Mouse (Mus musculus): ENCODE measurements around the gene Gjc1. TPM values are rescaled to one million over a fixed set of nuclear protein-coding genes. Genes with fewer than 3 reads are reported as not detected.
A peak's percentile ranks its signal among the peaks of the same experiment; 100 is the strongest.

Gjc1 gene
- polyA plus RNA-seq, 1 experiment from 2014 or later: 118 TPM

DNA sequence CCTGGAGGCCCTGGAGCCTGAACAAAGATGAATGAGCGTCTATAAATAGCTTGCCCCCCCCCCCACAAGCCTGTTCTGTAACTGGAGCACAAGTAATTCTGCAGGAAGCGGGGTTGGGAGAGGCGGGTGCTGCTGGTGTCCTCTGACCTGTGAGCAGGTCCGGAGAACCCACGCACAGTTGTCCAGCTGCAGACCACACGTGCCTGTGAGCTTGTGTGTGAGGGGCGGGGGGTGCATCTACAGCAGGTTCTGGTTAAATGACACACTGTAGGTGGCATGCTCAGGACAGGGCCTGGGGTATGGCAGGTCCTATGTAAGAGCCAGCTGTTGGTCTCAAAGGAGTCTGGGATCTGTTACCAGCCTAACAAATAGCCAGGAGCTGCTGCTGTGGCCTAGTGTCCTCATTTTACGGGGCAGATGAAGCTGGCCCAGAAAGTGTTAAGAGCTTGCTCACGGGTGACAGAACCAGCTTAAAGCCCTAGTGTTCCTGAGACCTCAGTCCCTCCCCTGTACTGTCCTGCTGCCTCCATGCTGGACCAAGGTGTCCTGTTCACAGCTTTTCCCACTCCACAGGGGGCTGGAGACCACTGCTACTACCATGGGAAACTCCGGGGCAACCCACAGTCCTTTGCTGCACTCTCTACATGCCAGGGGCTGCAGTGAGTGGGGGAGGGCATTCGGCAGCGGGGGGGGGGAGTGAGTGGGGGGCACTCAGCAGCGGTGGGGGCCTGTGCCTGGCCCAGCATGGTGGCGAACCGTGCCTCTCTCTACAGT lies 48.7 kb downstream of the Gjc1 start:
- WGBS: 22% methylated on average over 15 of the region's 15 CpGs
- H3K4me1 ChIP-seq (replicated peaks): peaks cover 51% of the 10 kb centered on the region
- H3K27ac ChIP-seq: peak overlapping the region; percentile 68
- 0 out of 2 replicates have a peak, but pooled peaks cover 5% of the 10 kb centered on the region for H3K27me3 ChIP-seq
- H3K9me3 ChIP-seq: no peaks in the 10 kb centered on the region
- no peak for ATAC-seq (ENCODE audit: insufficient number of reproducible peaks, insufficient read depth, low FRiP score, low TSS enrichment, low read depth)
- peak overlapping the region; percentile 14; the same call in 1 of the 2 replicates for H3K9ac ChIP-seq (replicated peaks)
- no peak overlapping the region for H3K4me3 ChIP-seq (replicated peaks)
- H3K4me2 ChIP-seq: 0 out of 2 replicates have a peak overlapping the region, but pooled peaks have one; percentile 6
- H3K36me3 ChIP-seq: peaks cover 1% of the 10 kb centered on the region

- peak overlapping the region; percentile 68; the same call in 1 of the 2 replicates for H3K27ac ChIP-seq
- no peak overlapping the region for H3K4me3 ChIP-seq (replicated peaks)
- H3K4me1 ChIP-seq (replicated peaks): peaks cover 44% of the 10 kb centered on the region
- H3K36me3 ChIP-seq: no peaks in the 10 kb centered on the region
- WGBS: 78% methylated on average over 12 of the region's 12 CpGs
- no peak overlapping the region for H3K4me2 ChIP-seq
- no peak for ATAC-seq (ENCODE audit: insufficient number of reproducible peaks, insufficient read depth, low FRiP score, low TSS enrichment, low read depth)
- H3K9me3 ChIP-seq: no peaks in the 10 kb centered on the region
- H3K9ac ChIP-seq (replicated peaks): peak overlapping the region; percentile 14; the same call in 1 of the 2 replicates
- H3K27me3 ChIP-seq: 0 out of 2 replicates have a peak, but pooled peaks cover 6% of the 10 kb centered on the region
Measured at GRCm38 (mm10) chr11:102769993-102770661, 49.4 kb downstream of the Gjc1 start.

GRCm38 (mm10) chr11:102769141-102769540 lies 50.4 kb downstream of the Gjc1 start:
- H3K4me2 ChIP-seq: no peak overlapping the region
- WGBS: 81% methylated on average over 6 of the region's 6 CpGs
- no peaks in the 10 kb centered on the region for H3K9me3 ChIP-seq
- no peak overlapping the region for H3K27ac ChIP-seq
- H3K9ac ChIP-seq (replicated peaks): no peak overlapping the region
- no peak for ATAC-seq (ENCODE audit: insufficient number of reproducible peaks, insufficient read depth, low FRiP score, low TSS enrichment, low read depth)
- no peak overlapping the region for H3K4me3 ChIP-seq (replicated peaks)
- peaks cover 42% of the 10 kb centered on the region for H3K4me1 ChIP-seq (replicated peaks)
- H3K27me3 ChIP-seq: peaks cover 13% of the 10 kb centered on the region; the same call in 1 of the 2 replicates
- H3K36me3 ChIP-seq: no peaks in the 10 kb centered on the region

DNA sequence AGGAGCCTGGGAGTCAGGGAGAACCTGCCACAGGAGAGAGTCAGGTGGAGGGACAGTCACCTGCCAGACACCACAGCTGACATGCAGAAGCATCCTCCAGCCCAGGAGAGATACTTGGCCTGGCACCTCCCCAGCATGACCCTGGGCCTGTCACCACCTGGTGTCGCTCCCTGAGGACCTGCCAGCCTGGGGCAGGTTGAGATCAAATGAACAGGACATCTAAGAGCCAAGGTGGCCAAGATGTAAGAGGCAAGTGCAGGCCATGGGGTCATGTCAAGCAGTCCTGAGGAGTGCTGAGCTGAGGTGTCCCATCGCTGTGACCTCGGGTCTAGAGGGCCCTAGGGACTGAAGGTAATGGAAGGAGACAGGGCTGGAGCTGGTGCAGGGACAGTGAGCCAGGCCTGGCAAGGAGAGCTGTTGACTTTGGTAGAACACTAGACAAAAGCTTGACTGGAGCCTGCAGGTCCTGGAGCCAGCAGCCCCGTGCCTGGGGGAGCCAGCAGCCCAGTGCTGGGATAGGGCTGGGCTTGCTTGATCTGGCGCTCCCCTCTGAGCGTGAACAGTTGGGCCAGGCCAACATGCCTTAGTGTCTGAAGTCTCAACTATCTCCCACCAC lies 52.3 kb downstream of the Gjc1 start:
- ATAC-seq (ENCODE audit: insufficient number of reproducible peaks, insufficient read depth, low FRiP score, low TSS enrichment, low read depth): no peak
- Histone ChIP-seq H3K9ac (replicated peaks) (no peak overlapping the region), H3K4me1 (replicated peaks) (peaks cover 29% of the 10 kb centered on the region), H3K9me3 (no peaks in the 10 kb centered on the region), H3K27ac (no peak overlapping the region), H3K36me3 (no peaks in the 10 kb centered on the region), H3K27me3 (peaks cover 29% of the 10 kb centered on the region), H3K4me2 (no peak overlapping the region), H3K4me3 (replicated peaks) (no peak overlapping the region)
- 47% methylated on average over 6 of the region's 6 CpGs for WGBS

DNA sequence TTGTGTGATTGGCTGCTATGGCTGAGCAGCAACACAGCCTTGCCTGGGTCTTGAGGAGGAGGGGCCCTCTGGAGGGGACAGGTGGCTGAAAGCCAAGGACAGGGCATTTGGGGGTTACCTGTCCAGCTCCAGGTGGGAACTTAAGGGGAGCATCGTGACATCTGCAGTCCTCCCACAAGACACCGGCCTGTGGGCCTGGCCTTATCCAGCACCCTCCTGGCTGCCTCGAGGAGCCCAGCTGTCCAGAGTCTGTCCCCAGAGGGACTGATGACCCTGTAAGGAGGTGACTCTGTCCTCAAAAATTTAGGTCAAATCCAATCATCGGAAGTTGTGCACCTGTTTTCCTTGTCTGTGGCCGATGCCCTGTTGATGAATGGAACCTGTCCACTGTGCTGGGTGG lies 54.1 kb downstream of the Gjc1 start:
- H3K36me3 ChIP-seq: no peaks in the 10 kb centered on the region
- H3K27me3 ChIP-seq: peaks cover 43% of the 10 kb centered on the region
- peaks cover 23% of the 10 kb centered on the region for H3K4me1 ChIP-seq (replicated peaks)
- H3K4me2 ChIP-seq: no peak overlapping the region
- no peaks in the 10 kb centered on the region for H3K9me3 ChIP-seq
- H3K4me3 ChIP-seq (replicated peaks): no peak overlapping the region
- no peak overlapping the region for H3K27ac ChIP-seq
- ATAC-seq (ENCODE audit: insufficient number of reproducible peaks, insufficient read depth, low FRiP score, low TSS enrichment, low read depth): no peak
- WGBS: 85% methylated on average over 5 of the region's 5 CpGs
- H3K9ac ChIP-seq (replicated peaks): no peak overlapping the region

- WGBS: 45% methylated on average over 11 of the region's 11 CpGs
- H3K27me3 ChIP-seq: peaks cover 57% of the 10 kb centered on the region
Measured at GRCm38 (mm10) chr11:102763009-102763767, 56.3 kb downstream of the Gjc1 start.

GRCm38 (mm10) chr11:102762248-102762647 lies 57.3 kb downstream of the Gjc1 start:
- 8% methylated on average over 15 of the region's 15 CpGs for WGBS
- no peaks in the 10 kb centered on the region for H3K36me3 ChIP-seq
- peaks cover 57% of the 10 kb centered on the region for H3K27me3 ChIP-seq
- peaks cover 14% of the 10 kb centered on the region for H3K4me1 ChIP-seq (replicated peaks)
- H3K27ac ChIP-seq: no peak overlapping the region
- no peaks in the 10 kb centered on the region for H3K9me3 ChIP-seq
- 0 out of 2 replicates have a peak, but pooled peaks have one; percentile 6 for ATAC-seq (ENCODE audit: insufficient number of reproducible peaks, insufficient read depth, low FRiP score, low TSS enrichment, low read depth)
- peak overlapping the region; percentile 65 for H3K4me3 ChIP-seq (replicated peaks)
- peak overlapping the region; percentile 75; the same call in 1 of the 2 replicates for H3K9ac ChIP-seq (replicated peaks)
- peak overlapping the region; percentile 100 for H3K4me2 ChIP-seq

More at GRCm38 (mm10) chr11:102763009-102763767, 56.3 kb downstream of the Gjc1 start:
- no peaks in the 10 kb centered on the region for H3K36me3 ChIP-seq
- no peaks in the 10 kb centered on the region for H3K9me3 ChIP-seq
- peaks cover 14% of the 10 kb centered on the region for H3K4me1 ChIP-seq (replicated peaks)
- H3K4me2 ChIP-seq: no peak overlapping the region
- 0 out of 2 replicates have a peak overlapping the region, but pooled peaks have one; percentile 17 for H3K27ac ChIP-seq
- ATAC-seq (ENCODE audit: insufficient number of reproducible peaks, insufficient read depth, low FRiP score, low TSS enrichment, low read depth): no peak
- H3K9ac ChIP-seq (replicated peaks): no peak overlapping the region
- H3K4me3 ChIP-seq (replicated peaks): no peak overlapping the region

DNA sequence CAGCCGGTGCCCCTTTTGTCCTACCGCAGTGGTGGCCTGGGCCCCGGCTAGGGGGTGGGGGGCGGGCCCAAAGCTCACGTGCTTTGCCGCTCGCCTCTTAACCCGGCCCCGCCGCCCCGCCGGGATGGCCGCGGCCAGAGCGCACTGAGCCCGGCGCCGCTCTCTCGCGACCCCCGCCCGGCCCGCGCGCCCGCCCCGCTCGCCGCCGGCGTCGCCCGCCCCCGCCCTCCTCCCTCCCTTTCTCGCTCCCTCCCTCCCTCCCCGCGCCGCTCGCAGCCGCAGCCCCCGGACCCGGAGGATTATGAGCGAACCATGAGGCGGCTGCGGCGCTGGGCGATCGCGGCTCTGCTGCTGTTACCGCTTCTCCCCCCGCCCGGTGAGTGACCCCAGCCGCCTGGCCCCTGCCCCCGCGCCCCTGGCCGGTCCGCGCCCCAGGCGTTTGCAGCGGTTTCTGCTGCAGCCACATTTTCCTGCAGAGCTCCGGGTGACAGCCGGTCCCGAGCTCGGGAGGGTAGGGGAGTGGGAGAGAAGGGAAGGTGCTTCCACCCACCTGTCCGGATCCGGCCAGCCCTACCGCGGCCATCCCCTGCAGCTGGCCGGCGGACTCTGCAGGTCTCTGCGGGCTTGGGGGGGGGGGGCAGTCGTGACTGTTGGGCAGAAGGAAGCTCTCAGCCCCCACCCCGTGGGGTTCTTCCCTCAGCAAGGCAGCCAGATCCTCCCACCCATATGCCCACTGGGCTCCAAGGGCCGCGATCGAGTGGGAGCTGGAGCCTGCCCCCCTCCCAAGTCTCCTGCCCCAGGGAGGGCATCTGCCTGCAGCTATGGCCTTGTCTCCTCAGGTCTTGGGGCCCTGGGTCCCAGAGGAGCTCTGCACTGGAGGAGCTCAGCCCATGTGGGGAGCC lies 57.9 kb downstream of the Gjc1 start, which contains the start of gene Adam11:
Gene Adam11 (plus strand): TSS at position 131 of the 902 bp plus-strand sequence.
- under 1% methylated on average over 52 of the region's 76 CpGs for WGBS
- peaks cover 57% of the 10 kb centered on the region for H3K27me3 ChIP-seq
- no peaks in the 10 kb centered on the region for H3K9me3 ChIP-seq
- H3K4me1 ChIP-seq (replicated peaks): peaks cover 14% of the 10 kb centered on the region
- no peaks in the 10 kb centered on the region for H3K36me3 ChIP-seq
- peak; percentile 23; the same call in 1 of the 2 replicates for ATAC-seq (ENCODE audit: insufficient number of reproducible peaks, insufficient read depth, low FRiP score, low TSS enrichment, low read depth)
- peak within 1 kb of the TSS; percentile 75 for H3K9ac ChIP-seq (replicated peaks)
- H3K4me3 ChIP-seq (replicated peaks): peak within 1 kb of the TSS; percentile 65
- peak within 1 kb of the TSS; percentile 100 for H3K4me2 ChIP-seq
- H3K27ac ChIP-seq: no peak within 1 kb of the TSS

- Histone ChIP-seq H3K4me1 (replicated peaks) (peaks cover 14% of the 10 kb centered on the region), H3K4me3 (replicated peaks) (peak overlapping the region; percentile 65), H3K36me3 (no peaks in the 10 kb centered on the region), H3K27ac (no peak overlapping the region), H3K4me2 (peak overlapping the region; percentile 100), H3K9me3 (no peaks in the 10 kb centered on the region), H3K9ac (replicated peaks) (peak overlapping the region; percentile 75), H3K27me3 (peaks cover 57% of the 10 kb centered on the region)
- no peak for ATAC-seq (ENCODE audit: insufficient number of reproducible peaks, insufficient read depth, low FRiP score, low TSS enrichment, low read depth)
- WGBS: 15% methylated on average over 6 of the region's 6 CpGs
Measured at GRCm38 (mm10) chr11:102760805-102761308, 58.6 kb downstream of the Gjc1 start.

Measured in limb, embryonic 12.5 days (tissue).